Mouse (Mus musculus): ENCODE measurements around the gene Olfr362. TPM values are rescaled to one million over a fixed set of nuclear protein-coding genes. Genes with fewer than 3 reads are reported as not detected.

The Olfr362 gene
- not detected for polyA plus RNA-seq (2017; shearing (Covaris generic))

DNA sequence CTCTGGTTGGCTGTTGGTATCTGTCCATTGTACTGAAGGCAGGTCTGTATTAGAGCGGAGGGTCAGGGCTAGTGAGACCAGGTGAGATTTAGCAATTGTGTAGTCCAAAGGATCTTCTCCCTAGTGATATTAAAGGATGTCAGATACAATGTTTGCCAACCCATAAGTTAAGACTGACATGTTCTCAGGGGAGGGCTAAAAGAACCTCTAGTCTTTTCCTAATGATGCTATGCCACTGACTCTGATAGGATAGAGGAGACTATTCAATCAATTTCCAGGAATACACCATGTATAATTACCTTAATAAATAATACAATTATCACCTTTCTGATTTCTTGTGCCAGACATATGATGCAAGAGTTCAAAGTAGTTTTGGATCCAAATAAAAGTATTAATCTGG is at the start of gene Olfr362:
Gene Olfr362 (minus strand): TSS at position 101 of the 400 bp plus-strand sequence.

DNA sequence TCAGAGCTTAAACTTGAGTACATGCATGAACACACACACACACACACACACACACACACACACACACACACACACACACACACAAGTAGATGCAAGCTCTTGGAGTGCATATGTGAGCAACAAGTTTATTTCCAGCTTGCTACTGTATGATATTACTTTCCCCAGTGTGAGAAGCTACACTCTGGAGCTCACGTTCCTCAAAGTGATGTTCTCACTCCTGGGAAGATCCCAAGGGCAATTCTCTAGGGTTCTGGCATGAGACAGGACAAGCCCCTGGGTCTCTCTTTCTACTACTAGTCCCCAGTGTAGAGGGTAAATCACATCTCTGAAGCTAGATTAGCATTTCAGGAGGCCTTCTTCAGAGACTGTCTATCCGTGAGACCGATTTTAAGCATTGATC is 21.3 kb upstream of the Olfr362 start, which contains the start of gene Olfr364-ps1:
Gene Olfr364-ps1 (plus strand): TSS at position 301 of the 400 bp plus-strand sequence.

DNA sequence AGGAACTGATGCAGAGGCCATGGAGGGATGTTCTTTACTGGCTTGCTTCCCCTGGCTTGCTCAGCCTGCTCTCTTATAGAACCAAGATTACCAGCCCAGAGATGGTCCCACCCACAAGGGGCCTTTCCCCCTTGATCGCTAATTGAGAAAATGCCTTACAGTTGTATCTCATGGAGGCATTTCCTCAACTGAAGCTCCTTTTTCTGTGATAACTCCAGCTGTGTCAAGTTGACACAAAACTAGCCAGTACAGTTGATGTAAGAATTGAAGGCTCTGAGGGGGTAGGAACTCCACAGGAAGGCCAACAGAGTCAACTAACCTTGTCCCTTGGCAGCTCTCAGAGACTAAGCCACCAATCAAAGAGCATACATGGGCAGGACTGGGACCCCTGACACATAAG is 28.5 kb downstream of the Olfr362 start, which contains the start of gene Olfr361:
Gene Olfr361 (minus strand): TSS at position 101 of the 400 bp plus-strand sequence.

DNA sequence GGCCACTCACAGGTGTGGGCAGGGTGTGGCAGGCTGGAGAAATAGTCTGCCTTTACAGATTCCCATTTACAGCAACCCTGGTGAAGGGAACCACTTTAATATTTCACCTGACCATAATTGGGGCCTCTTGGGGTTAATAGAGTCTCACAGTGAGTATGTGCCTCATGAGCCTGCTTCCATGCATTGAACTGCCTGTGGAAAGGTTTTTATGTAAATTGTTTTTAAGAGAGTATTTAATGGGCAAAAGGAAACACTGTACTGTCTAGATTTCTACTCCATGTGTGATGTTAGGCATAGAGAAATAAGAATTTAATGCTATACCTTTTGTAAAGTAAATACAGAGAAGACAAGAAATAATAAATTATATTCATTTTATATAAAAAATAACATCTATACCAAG is 52.3 kb downstream of the Olfr362 start, which contains the start of gene Olfr360:
Gene Olfr360 (plus strand): TSS at position 301 of the 400 bp plus-strand sequence.

Other genes with a start within 250 kb of the Olfr362 start
- gene Olfr352, start 249.4 kb downstream of the Olfr362 start, polyA plus RNA-seq (2017; shearing (Covaris generic)) = not detected
- not detected for gene Olfr353, start 225.0 kb downstream of the Olfr362 start, polyA plus RNA-seq (2017; shearing (Covaris generic))
- gene Olfr354, start 212.2 kb downstream of the Olfr362 start, polyA plus RNA-seq (2017; shearing (Covaris generic)) = not detected
- gene Olfr355, start 189.0 kb downstream of the Olfr362 start, polyA plus RNA-seq (2017; shearing (Covaris generic)) = not detected
- not detected for gene Olfr356, start 180.8 kb downstream of the Olfr362 start, polyA plus RNA-seq (2017; shearing (Covaris generic))
- gene Olfr357, start 124.1 kb downstream of the Olfr362 start, polyA plus RNA-seq (2017; shearing (Covaris generic)) = not detected
- not detected for gene Olfr358, start 108.6 kb downstream of the Olfr362 start, polyA plus RNA-seq (2017; shearing (Covaris generic))
- gene Olfr360, start 52.2 kb downstream of the Olfr362 start, polyA plus RNA-seq (2017; shearing (Covaris generic)) = not detected
- gene Olfr361, start 28.6 kb downstream of the Olfr362 start, polyA plus RNA-seq (2017; shearing (Covaris generic)) = not detected
- gene Olfr364-ps1, start 21.4 kb upstream of the Olfr362 start, polyA plus RNA-seq (2017; shearing (Covaris generic)) = not detected
- gene Olfr365, start 70.3 kb upstream of the Olfr362 start, polyA plus RNA-seq (2017; shearing (Covaris generic)) = not detected
- gene Olfr366, start 93.7 kb upstream of the Olfr362 start, polyA plus RNA-seq (2017; shearing (Covaris generic)) = not detected
- gene Olfr368, start 208.6 kb upstream of the Olfr362 start, polyA plus RNA-seq (2017; shearing (Covaris generic)) = not detected
- 37.6 TPM for gene Pdcl, start 241.4 kb upstream of the Olfr362 start, polyA plus RNA-seq (2017; shearing (Covaris generic))

Measured in inflammation-experienced regulatory T-cells, adult 16 weeks (primary cell).